Comparison of ENCODE assay signal across 8 mouse cellular contexts in the genomic region with DNA sequence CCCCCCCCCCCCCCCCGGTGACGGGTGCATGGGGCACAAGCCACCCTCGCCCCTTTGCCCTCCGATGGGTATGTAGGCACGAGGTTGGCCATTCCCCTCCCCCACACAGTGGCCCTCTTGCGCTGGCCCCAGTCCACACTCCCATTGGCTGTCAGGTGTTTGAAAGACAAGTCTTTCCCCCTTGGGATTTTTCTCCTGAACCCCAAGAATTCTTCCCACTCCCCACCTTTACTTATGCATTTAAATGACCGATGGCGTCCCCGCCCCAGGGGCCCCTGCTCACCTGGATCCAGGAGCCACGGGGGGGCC.
DNase-seq lines count a peak whose midpoint lies in the region.

No protein-coding gene starts in this region.

- peak; percentile 27 to 47 for DNase-seq in spleen, postnatal 14 days (ENCODE audit: low spot score in 2 of 2)
- DNase-seq in spleen, adult 18-20 months = no peak
- DNase-seq in cerebellum, adult 11-12 months = peak; percentile 89
- DNase-seq in forelimb bud, embryonic 11.5 days (ENCODE audit: low read depth, low spot score) = peak; percentile 77
- peak; percentile 88 for DNase-seq in kidney, adult 9 months
- DNase-seq in lung, adult 18-20 months = peak; percentile 72 to 77
- DNase-seq in ovary, postnatal 14 days (ENCODE audit: low spot score) = peak; percentile 59
- DNase-seq in thymus, adult 18-20 months = no peak

Comparison
In these comparisons a context has a peak if more than half of its experiments do, and no peak if none do; other contexts are left out.
1. DNase-seq: peak in spleen, postnatal 14 days (2 of 2), cerebellum, adult 11-12 months (single experiment), forelimb bud, embryonic 11.5 days (single experiment), kidney, adult 9 months (single experiment), lung, adult 18-20 months (2 of 2) and ovary, postnatal 14 days (single experiment); none in spleen, adult 18-20 months (0 of 2) and thymus, adult 18-20 months (0 of 2).